Mouse (Mus musculus): Measurements from ENCODE around the gene Ccdc102a. TPM values are rescaled to one million over a fixed set of nuclear protein-coding genes. Genes with fewer than 3 reads are reported as not detected.

Gene Ccdc102a
- polyA plus RNA-seq, 1 experiment from 2014 or later, result 1.6 TPM

DNA sequence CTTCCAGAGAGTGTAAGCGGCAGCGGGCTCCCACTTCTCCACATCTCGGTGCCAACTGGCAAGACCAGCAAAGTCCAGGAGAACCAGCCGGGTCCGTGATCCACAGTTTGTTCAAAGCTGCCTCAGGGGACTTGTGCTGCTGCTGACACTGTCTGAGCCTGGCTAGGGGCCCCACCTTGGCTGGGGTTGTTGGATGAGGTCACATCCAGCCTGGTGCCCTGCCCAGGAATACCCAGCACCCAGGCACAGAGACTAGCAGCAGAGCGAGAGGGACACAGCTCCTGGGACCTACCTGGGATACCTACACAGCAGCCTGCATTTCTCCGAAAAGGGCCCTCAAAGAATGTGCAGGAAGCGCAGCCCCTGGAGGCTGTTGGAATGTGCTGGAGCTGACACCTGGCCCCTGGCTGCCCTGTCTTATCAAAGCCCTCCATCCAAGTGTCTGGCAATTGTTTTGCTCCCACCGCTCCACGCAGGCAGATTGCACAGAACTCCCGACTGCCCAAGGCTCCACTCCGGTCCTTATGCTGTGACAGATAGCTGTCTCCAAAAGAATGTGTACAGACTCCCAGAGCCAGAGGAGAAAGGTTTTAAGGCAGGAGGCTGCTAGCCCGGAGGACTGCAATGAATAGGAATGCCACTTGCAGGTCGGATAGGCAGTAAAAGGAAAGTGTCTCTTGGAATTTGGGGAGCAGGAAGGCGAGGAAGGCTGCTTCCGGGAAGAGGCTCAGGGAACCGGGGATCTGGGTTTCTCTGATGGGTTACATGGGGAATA lies 42.6 kb downstream of the Ccdc102a start:
- no peaks in the 10 kb centered on the region for H3K9me3 ChIP-seq (replicated peaks; ENCODE audit: control insufficient read depth, low read length)
- H3K36me3 ChIP-seq (ENCODE audit: control insufficient read depth, insufficient read depth), result no peaks in the 10 kb centered on the region
- peak; percentile 3; the same call in 1 of the 2 replicates for ATAC-seq (ENCODE audit: low read depth)
- peak overlapping the region; percentile 94 for H3K9ac ChIP-seq (ENCODE audit: low read depth, low read length)
- peaks cover 21% of the 10 kb centered on the region for H3K27me3 ChIP-seq (ENCODE audit: control insufficient read depth, insufficient read depth, low read depth, low read length)
- peaks cover 36% of the 10 kb centered on the region for H3K4me1 ChIP-seq (ENCODE audit: control insufficient read depth, low read depth, low read length)
- H3K4me2 ChIP-seq (ENCODE audit: low read depth, low read length), result peak overlapping the region; percentile 89
- peak overlapping the region; percentile 96 for H3K27ac ChIP-seq (ENCODE audit: low read length)
- H3K4me3 ChIP-seq (ENCODE audit: low read depth, low read length), result peak overlapping the region; percentile 84
- WGBS (ENCODE audit: insufficient replicate concordance), result 19% methylated on average over 17 of the region's 17 CpGs

DNA sequence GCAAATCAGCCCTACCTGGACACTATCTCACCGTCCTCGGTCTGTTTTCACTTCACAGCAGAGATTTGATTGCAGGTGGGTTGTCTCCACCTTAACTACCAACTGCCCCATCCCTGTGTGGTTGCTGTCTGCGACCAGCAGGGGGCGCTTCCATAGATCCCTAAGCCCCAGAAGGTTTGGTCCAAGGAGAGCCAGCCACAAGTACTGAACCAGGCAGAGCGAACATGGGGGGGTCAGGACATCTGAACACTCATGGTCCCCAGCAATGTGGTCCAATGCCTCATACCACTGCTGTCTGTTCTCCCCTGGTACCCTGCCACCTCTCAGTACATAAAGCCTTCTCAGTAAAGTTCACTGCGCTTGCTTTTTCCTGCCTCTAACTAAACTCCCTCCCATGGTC lies 43.5 kb downstream of the Ccdc102a start:
- peaks cover 36% of the 10 kb centered on the region for H3K4me1 ChIP-seq (ENCODE audit: control insufficient read depth, low read depth, low read length)
- WGBS (ENCODE audit: insufficient replicate concordance), result 12% methylated on average over 6 of the region's 6 CpGs
- peak overlapping the region; percentile 89 for H3K4me2 ChIP-seq (ENCODE audit: low read depth, low read length)
- H3K4me3 ChIP-seq (ENCODE audit: low read depth, low read length), result peak overlapping the region; percentile 84
- no peaks in the 10 kb centered on the region for H3K36me3 ChIP-seq (ENCODE audit: control insufficient read depth, insufficient read depth)
- no peaks in the 10 kb centered on the region for H3K9me3 ChIP-seq (replicated peaks; ENCODE audit: control insufficient read depth, low read length)
- H3K27me3 ChIP-seq (ENCODE audit: control insufficient read depth, insufficient read depth, low read depth, low read length), result peaks cover 27% of the 10 kb centered on the region
- peak; percentile 51 for ATAC-seq (ENCODE audit: low read depth)
- peak overlapping the region; percentile 64 for H3K27ac ChIP-seq (ENCODE audit: low read length)
- peak overlapping the region; percentile 94 for H3K9ac ChIP-seq (ENCODE audit: low read depth, low read length)

GRCm38 (mm10) chr8:94872576-94872975 lies 45.3 kb downstream of the Ccdc102a start:
- no peak for ATAC-seq (ENCODE audit: low read depth)
- no peak overlapping the region for H3K4me3 ChIP-seq (ENCODE audit: low read depth, low read length)
- no peak overlapping the region for H3K4me2 ChIP-seq (ENCODE audit: low read depth, low read length)
- 73% methylated on average over 2 of the region's 2 CpGs for WGBS (ENCODE audit: insufficient replicate concordance)
- H3K9me3 ChIP-seq (replicated peaks; ENCODE audit: control insufficient read depth, low read length), result no peaks in the 10 kb centered on the region
- no peak overlapping the region for H3K9ac ChIP-seq (ENCODE audit: low read depth, low read length)
- H3K4me1 ChIP-seq (ENCODE audit: control insufficient read depth, low read depth, low read length), result peaks cover 36% of the 10 kb centered on the region
- peaks cover 27% of the 10 kb centered on the region for H3K27me3 ChIP-seq (ENCODE audit: control insufficient read depth, insufficient read depth, low read depth, low read length)
- H3K36me3 ChIP-seq (ENCODE audit: control insufficient read depth, insufficient read depth), result no peaks in the 10 kb centered on the region; the same call in 1 of the 2 replicates
- H3K27ac ChIP-seq (ENCODE audit: low read length), result no peak overlapping the region

GRCm38 (mm10) chr8:94872156-94872555 lies 45.7 kb downstream of the Ccdc102a start:
- Histone ChIP-seq H3K27ac (ENCODE audit: low read length) (no peak overlapping the region), H3K9me3 (replicated peaks; ENCODE audit: control insufficient read depth, low read length) (no peaks in the 10 kb centered on the region), H3K9ac (ENCODE audit: low read depth, low read length) (no peak overlapping the region), H3K36me3 (ENCODE audit: control insufficient read depth, insufficient read depth) (peaks cover 1% of the 10 kb centered on the region), H3K27me3 (ENCODE audit: control insufficient read depth, insufficient read depth, low read depth, low read length) (peaks cover 27% of the 10 kb centered on the region), H3K4me2 (ENCODE audit: low read depth, low read length) (no peak overlapping the region), H3K4me1 (ENCODE audit: control insufficient read depth, low read depth, low read length) (peaks cover 36% of the 10 kb centered on the region), H3K4me3 (ENCODE audit: low read depth, low read length) (no peak overlapping the region)
- ATAC-seq (ENCODE audit: low read depth), result no peak
- 58% methylated on average over 3 of the region's 3 CpGs for WGBS (ENCODE audit: insufficient replicate concordance)

- peak overlapping the region; percentile 14 for H3K4me3 ChIP-seq (ENCODE audit: low read depth, low read length)
- H3K27me3 ChIP-seq (ENCODE audit: control insufficient read depth, insufficient read depth, low read depth, low read length), result peaks cover 27% of the 10 kb centered on the region
- no peak overlapping the region for H3K9ac ChIP-seq (ENCODE audit: low read depth, low read length)
- H3K4me1 ChIP-seq (ENCODE audit: control insufficient read depth, low read depth, low read length), result peaks cover 29% of the 10 kb centered on the region
- peaks cover 10% of the 10 kb centered on the region for H3K36me3 ChIP-seq (ENCODE audit: control insufficient read depth, insufficient read depth)
- H3K27ac ChIP-seq (ENCODE audit: low read length), result no peak overlapping the region
- no peak for ATAC-seq (ENCODE audit: low read depth)
- H3K4me2 ChIP-seq (ENCODE audit: low read depth, low read length), result peak overlapping the region; percentile 45
- WGBS (ENCODE audit: insufficient replicate concordance), result 6% methylated on average over 6 of the region's 7 CpGs
- H3K9me3 ChIP-seq (replicated peaks; ENCODE audit: control insufficient read depth, low read length), result no peaks in the 10 kb centered on the region
These were observed 46.6 kb downstream of the Ccdc102a start for GRCm38 (mm10) chr8:94871108-94871894.

GRCm38 (mm10) chr8:94870474-94871107 lies 47.3 kb downstream of the Ccdc102a start:
- Histone ChIP-seq H3K4me1 (ENCODE audit: control insufficient read depth, low read depth, low read length) (peaks cover 26% of the 10 kb centered on the region), H3K9ac (ENCODE audit: low read depth, low read length) (no peak overlapping the region), H3K4me2 (ENCODE audit: low read depth, low read length) (peak overlapping the region; percentile 45), H3K27ac (ENCODE audit: low read length) (no peak overlapping the region), H3K36me3 (ENCODE audit: control insufficient read depth, insufficient read depth) (peaks cover 17% of the 10 kb centered on the region), H3K4me3 (ENCODE audit: low read depth, low read length) (peak overlapping the region; percentile 14), H3K9me3 (replicated peaks; ENCODE audit: control insufficient read depth, low read length) (no peaks in the 10 kb centered on the region), H3K27me3 (ENCODE audit: control insufficient read depth, insufficient read depth, low read depth, low read length) (peaks cover 27% of the 10 kb centered on the region)
- no peak for ATAC-seq (ENCODE audit: low read depth)
- WGBS (ENCODE audit: insufficient replicate concordance), result 12% methylated on average over 22 of the region's 22 CpGs

GRCm38 (mm10) chr8:94870003-94870402 lies 47.9 kb downstream of the Ccdc102a start:
- no peak for ATAC-seq (ENCODE audit: low read depth)
- Histone ChIP-seq H3K4me1 (ENCODE audit: control insufficient read depth, low read depth, low read length) (peaks cover 21% of the 10 kb centered on the region), H3K4me2 (ENCODE audit: low read depth, low read length) (no peak overlapping the region), H3K36me3 (ENCODE audit: control insufficient read depth, insufficient read depth) (peaks cover 23% of the 10 kb centered on the region), H3K9ac (ENCODE audit: low read depth, low read length) (no peak overlapping the region), H3K9me3 (replicated peaks; ENCODE audit: control insufficient read depth, low read length) (no peaks in the 10 kb centered on the region), H3K27me3 (ENCODE audit: control insufficient read depth, insufficient read depth, low read depth, low read length) (peaks cover 25% of the 10 kb centered on the region), H3K4me3 (ENCODE audit: low read depth, low read length) (no peak overlapping the region), H3K27ac (ENCODE audit: low read length) (no peak overlapping the region)
- WGBS (ENCODE audit: insufficient replicate concordance), result 55% methylated on average over 4 of the region's 4 CpGs

DNA sequence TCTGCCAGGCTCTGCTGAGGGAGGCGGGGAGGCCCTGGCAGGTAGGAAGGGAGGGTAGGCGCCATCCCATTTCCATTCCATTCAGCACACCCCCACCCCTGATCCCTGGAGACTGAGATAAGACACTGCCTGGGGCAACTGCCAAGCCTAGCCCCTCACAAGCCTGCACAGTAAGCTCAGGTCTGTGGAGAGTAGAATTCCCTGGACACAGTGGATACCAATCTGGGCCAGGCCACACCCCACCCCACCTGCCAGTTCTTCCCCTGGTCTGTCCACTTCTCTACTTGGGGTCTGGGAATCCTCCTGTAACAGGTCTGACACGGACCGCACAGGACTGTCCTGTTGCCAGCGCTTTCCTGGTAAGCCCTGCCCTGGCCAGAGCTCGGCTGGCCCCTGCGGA lies 48.8 kb downstream of the Ccdc102a start:
- H3K27me3 ChIP-seq (ENCODE audit: control insufficient read depth, insufficient read depth, low read depth, low read length), result peaks cover 20% of the 10 kb centered on the region
- H3K4me2 ChIP-seq (ENCODE audit: low read depth, low read length), result no peak overlapping the region
- ATAC-seq (ENCODE audit: low read depth), result no peak
- WGBS (ENCODE audit: insufficient replicate concordance), result 72% methylated on average over 7 of the region's 7 CpGs
- no peak overlapping the region for H3K27ac ChIP-seq (ENCODE audit: low read length)
- H3K4me1 ChIP-seq (ENCODE audit: control insufficient read depth, low read depth, low read length), result peaks cover 15% of the 10 kb centered on the region
- H3K9ac ChIP-seq (ENCODE audit: low read depth, low read length), result no peak overlapping the region
- no peaks in the 10 kb centered on the region for H3K9me3 ChIP-seq (replicated peaks; ENCODE audit: control insufficient read depth, low read length)
- peaks cover 31% of the 10 kb centered on the region for H3K36me3 ChIP-seq (ENCODE audit: control insufficient read depth, insufficient read depth)
- H3K4me3 ChIP-seq (ENCODE audit: low read depth, low read length), result no peak overlapping the region
